Mouse (Mus musculus) B cell, adult (primary cell): ENCODE data around the gene Mrpl32. TPM values are rescaled to one million over a fixed set of nuclear protein-coding genes. Genes with fewer than 3 reads are reported as not detected.

Source experiments
- total RNA-seq: library from RNA; stranded (reverse); gene quantifications from 4 replicates; pipeline ENCODE4 v1.2.4, GENCODE M21; 2023; ENCODE audit not compliant: inconsistent age

The Mrpl32 gene
- total RNA-seq, result 31.2 to 38.5 TPM (median 35.1 TPM) in 4 replicates

DNA sequence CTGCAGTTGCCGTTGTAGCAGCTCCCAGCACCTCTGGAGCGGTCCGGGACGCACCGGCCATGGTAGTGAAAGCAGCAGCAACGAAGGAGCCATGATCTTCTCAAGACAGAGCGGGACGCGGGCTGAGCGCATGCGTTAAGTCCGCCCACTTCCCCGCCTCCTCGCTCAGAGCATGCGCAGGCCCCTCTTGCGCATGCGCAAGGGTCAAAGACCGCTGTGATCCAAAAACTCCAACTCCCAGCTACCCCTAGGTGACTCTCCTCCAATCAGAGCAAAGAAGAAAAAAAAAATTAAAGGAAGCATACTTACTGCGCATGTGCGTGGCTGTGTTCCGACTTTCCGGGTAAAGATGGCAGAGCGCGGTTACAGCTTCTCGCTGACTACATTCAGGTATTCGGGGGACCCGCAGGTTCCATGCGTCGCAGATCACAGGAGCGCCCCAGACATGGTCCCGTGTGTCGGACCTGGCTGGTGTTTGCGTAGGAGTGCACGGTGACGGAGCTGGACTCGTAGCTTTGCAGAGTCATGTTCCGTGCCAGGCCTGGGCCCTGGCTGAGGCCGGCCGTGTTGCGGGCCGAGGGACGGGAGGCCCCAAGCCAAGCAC, at the start of gene Mrpl32, which contains the start of gene Psma2:
Gene Mrpl32, minus strand, starts transcription at position 240 of the 604 bp plus-strand sequence.
Gene Psma2, plus strand, starts transcription at position 315 of the 604 bp plus-strand sequence.

DNA sequence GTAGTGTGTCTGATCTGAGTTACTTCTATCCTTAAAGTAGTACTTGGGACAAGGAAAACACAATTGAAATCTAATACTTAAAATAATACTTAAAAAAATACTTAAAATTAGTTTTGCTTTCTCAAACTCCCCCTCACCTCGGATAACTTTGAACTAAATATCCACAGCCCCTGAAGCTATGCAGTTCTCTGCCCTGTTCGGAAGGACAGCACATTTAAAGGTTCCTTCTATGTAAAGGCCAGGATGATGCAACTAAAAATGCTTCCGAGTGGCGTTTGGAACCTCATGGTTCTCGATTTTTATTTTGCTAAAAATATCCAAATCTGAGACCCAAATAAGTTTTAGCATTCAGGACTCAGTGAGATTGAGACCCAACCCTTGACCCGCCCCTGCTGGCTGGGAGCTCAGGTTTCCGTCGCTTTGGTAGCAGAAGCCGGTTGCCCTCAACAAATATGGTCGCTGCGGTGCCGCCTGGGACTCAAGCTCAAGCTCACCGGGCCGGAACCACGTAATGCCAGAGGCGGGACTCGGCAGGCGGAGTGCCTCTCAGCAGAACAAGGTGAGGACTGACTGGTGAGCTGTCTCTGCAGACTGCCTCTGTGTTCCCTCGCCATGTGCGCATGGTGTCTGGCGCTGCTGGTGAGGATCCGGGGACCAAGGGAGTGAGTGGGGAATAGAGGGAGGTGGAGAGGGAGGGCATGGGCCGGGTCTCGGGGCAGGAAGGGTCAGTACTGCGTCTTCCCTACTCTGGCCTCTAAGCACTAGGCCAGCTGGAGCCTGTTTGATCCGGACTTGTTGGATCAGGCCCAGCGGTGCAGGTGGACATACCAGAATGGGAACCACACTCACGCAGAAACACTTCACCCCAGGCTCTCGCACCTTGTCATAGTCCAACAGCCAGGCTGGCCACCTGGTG, 17.0 kb upstream of the Mrpl32 start, which contains the start of gene AW209491:
Gene AW209491, plus strand, starts transcription at position 429 of the 916 bp plus-strand sequence.

Other genes starting within 250 kb of the Mrpl32 start
- not detected in 4 replicates for gene Hecw1, start 89.9 kb downstream of the Mrpl32 start, total RNA-seq
- 59.7 to 63.3 TPM (median 60.6 TPM) in 4 replicates for gene Psma2, start 75 bp upstream of the Mrpl32 start, total RNA-seq
- gene AW209491, start 17.0 kb upstream of the Mrpl32 start, total RNA-seq, result 2.9 to 3.5 TPM (median 3.1 TPM) in 4 replicates